Mouse (Mus musculus) small intestine, adult 2 months (tissue): ENCODE data around the gene Fam126a.

Experiments used
- CTCF ChIP-seq: fragments of 200-500 bp; IDR thresholded peaks from 2 replicates; pipeline ENCODE4 v1.5.1; 2012; ENCODE audit warnings: low read depth, mild to moderate bottlenecking, control low read depth, inconsistent platforms, low read length, moderate library complexity, mixed read lengths; ENCODE audit not compliant: insufficient replicate concordance, insufficient read length; ENCODE audit errors: extremely low read depth
- POLR2A ChIP-seq: fragments of 200-500 bp; IDR thresholded peaks from 2 replicates; pipeline ENCODE4 v1.6.1; 2012; ENCODE audit warnings: low read depth, mild to moderate bottlenecking, control low read depth, inconsistent platforms, low read length, moderate library complexity

GRCm38 (mm10) chr5:23990001-23990400 lies 40.5 kb downstream of the Fam126a start:
- TF ChIP-seq CTCF: no peak
- TF ChIP-seq POLR2A: no peak
